Mouse (Mus musculus) neural tube, embryonic 15.5 days (tissue): ENCODE data around the gene Lima1. TPM values are rescaled to one million over a fixed set of nuclear protein-coding genes. Genes with fewer than 3 reads are reported as not detected.
"Not testable (repeated sequence)": the region's sequence is repeated elsewhere in the genome, so short reads cannot be mapped to it uniquely, and the experiment has no call there.

Experiments used
- ATAC-seq: fragments of 200-750 bp; cut with Nextera tagmentation; 2 replicates; pipeline ENCODE4 v1.8.0; 2017; ENCODE audit warnings: mild to moderate bottlenecking, moderate TSS enrichment, moderate library complexity; ENCODE audit not compliant: low FRiP score
- H3K27ac ChIP-seq: fragments of 300-500 bp; sonication (generic); replicated peaks from 2 replicates; pipeline ENCODE4 v1.5.1; 2015; ENCODE audit warnings: mild to moderate bottlenecking, inconsistent platforms
- H3K27me3 ChIP-seq: fragments of 300-500 bp; sonication (generic); replicated peaks from 2 replicates; pipeline ENCODE4 v1.6.1; 2015; ENCODE audit warnings: inconsistent platforms
- H3K36me3 ChIP-seq: fragments of 300-500 bp; sonication (generic); 2 replicates; pipeline ENCODE4 v1.6.1; 2015; ENCODE audit warnings: inconsistent platforms
- H3K4me1 ChIP-seq: fragments of 300-500 bp; sonication (generic); 2 replicates; pipeline ENCODE4 v1.6.1; 2015; ENCODE audit warnings: inconsistent platforms
- H3K4me2 ChIP-seq: fragments of 300-500 bp; sonication (generic); 2 replicates; pipeline ENCODE4 v1.6.1; 2015; ENCODE audit warnings: inconsistent platforms, mild to moderate bottlenecking, moderate library complexity
- H3K4me3 ChIP-seq: fragments of 300-500 bp; sonication (generic); replicated peaks from 2 replicates; pipeline ENCODE4 v1.5.1; 2015; ENCODE audit warnings: mild to moderate bottlenecking, inconsistent platforms
- H3K9ac ChIP-seq: fragments of 300-500 bp; sonication (generic); replicated peaks from 2 replicates; pipeline ENCODE4 v1.6.1; 2015; ENCODE audit warnings: mild to moderate bottlenecking, inconsistent platforms
- H3K9me3 ChIP-seq: fragments of 300-500 bp; sonication (generic); replicated peaks from 2 replicates; pipeline ENCODE4 v1.6.1; 2016; ENCODE audit warnings: inconsistent platforms
- WGBS: fragments of 180-500 bp; shearing (Covaris S2); methylation state at CpG from one replicate; pipeline ENCODE4 v1.1.7; 2015; ENCODE audit warnings: mixed read lengths; 5-methylcytosine and 5-hydroxymethylcytosine counted together
- polyA plus RNA-seq: library from polyadenylated mRNA; unstranded; fragments of >200 nt; fragmentation: Nextera tagmentation; extraction: Ambion mirVana; gene quantifications from 2 replicates; pipeline ENCODE4 v1.2.1, GENCODE M21; 2015

Lima1 gene
- polyA plus RNA-seq, 1 experiment from 2014 or later, result 15.6 TPM

DNA sequence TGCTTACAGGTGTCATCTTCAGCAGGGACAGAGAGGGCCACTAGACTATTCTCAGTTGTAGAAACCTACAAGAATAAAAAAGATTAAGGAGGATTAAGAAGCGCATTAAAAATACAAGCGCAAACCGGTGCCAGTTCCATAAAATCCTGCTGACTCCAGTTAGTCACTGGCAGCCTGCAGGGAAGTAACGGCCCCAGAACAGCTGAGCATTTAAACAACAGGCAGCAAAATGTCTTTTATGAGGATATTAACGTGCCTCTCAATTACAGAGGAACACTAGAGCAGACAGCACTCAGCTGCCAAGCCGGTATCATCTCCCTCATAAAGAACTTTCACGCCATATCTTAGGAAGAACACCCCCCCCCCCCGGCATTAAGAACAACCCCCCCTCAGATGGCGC lies 78.5 kb downstream of the Lima1 start:
- Histone ChIP-seq H3K36me3 (peaks cover 23% of the 10 kb centered on the region; the same call in 1 of the 2 replicates), H3K9ac (no peak overlapping the region), H3K4me3 (no peak overlapping the region), H3K27ac (peak overlapping the region; percentile 77), H3K4me1 (peaks cover 32% of the 10 kb centered on the region), H3K4me2 (peak overlapping the region; percentile 25; the same call in 1 of the 2 replicates), H3K27me3 (no peaks in the 10 kb centered on the region), H3K9me3 (no peaks in the 10 kb centered on the region)
- 27% methylated on average over 9 of the region's 9 CpGs for WGBS
- peak; percentile 85 for ATAC-seq

DNA sequence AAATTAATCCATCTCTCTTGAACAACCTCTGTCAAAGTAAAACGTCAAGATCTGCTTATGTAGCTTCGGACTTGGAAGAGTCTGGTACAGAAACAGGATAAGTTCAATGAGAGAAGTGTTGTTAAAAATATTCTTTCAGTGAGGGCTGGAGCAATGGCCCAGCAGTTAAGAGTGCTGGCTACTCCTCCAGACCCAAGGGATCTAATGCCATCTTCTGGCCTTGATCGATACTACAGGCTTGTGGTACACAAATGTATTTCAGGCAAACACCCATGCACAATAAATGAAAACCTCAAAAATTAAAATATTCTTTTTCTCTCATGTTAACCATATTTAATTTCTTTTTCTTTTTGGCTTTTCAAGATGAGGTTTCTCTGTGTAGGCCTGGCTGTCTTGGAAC lies 79.2 kb downstream of the Lima1 start:
- Histone ChIP-seq H3K36me3 (peaks cover 25% of the 10 kb centered on the region; the same call in 1 of the 2 replicates), H3K27ac (peak overlapping the region; percentile 77), H3K4me3 (no peak overlapping the region), H3K4me1 (peaks cover 29% of the 10 kb centered on the region), H3K27me3 (no peaks in the 10 kb centered on the region), H3K9ac (no peak overlapping the region), H3K4me2 (no peak overlapping the region), H3K9me3 (no peaks in the 10 kb centered on the region)
- 90% methylated on average over 3 of the region's 3 CpGs for WGBS
- no peak for ATAC-seq

DNA sequence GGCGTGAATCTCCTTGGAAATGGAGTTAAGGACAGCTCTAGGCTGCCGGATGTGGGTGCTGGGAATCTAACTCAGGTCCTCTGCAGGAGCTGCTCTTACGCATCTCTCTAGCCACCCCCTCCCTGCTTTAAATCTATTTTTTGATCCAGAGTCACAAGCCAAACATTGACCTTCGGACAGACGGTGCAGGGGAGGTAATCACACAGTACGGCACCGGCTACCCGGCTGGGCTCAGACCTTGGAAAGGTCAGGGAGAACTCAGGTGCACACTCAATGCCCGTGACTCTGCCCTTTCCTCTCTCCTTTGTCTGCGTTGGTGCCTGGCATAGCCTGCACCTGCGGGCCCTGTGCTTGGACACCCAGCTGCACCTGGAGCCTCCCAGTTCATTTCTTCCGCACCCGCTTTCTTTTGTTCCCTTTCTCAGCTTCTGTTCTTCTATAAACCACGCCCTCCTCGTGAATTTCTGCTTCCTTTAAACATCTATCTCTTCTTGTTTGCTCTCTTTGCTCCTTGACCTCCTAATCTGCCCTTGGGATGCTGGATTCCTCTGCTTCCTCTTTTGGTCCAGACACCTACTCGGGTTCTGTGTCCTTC lies 82.9 kb downstream of the Lima1 start:
- WGBS, result 95% methylated on average over 16 of the region's 16 CpGs

DNA sequence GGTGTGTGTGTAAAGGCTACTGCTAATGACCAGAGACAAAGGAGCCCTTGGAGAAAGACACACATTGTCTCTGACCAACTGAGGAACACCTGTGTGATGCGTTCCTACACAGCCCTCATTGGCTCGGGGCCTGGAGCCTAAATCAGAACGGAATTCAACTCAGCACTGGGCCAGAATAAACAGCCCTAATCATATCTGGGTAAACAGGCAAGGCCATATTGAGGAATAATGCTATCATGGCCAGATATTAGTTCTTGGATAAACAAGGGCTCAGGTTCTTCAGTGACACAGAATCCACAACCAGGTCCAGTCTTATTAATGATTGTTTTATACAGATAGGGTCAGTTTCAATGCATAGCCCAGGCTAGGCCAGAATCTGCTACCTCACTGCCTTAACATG lies 84.3 kb downstream of the Lima1 start:
- peaks cover 27% of the 10 kb centered on the region for H3K36me3 ChIP-seq
- no peak for ATAC-seq
- no peaks in the 10 kb centered on the region for H3K27me3 ChIP-seq
- H3K9ac ChIP-seq, result no peak overlapping the region
- H3K4me2 ChIP-seq, result no peak overlapping the region
- H3K27ac ChIP-seq, result no peak overlapping the region
- peaks cover 18% of the 10 kb centered on the region for H3K4me1 ChIP-seq
- H3K4me3 ChIP-seq, result no peak overlapping the region
- no peaks in the 10 kb centered on the region for H3K9me3 ChIP-seq
- 88% methylated on average over 3 of the region's 3 CpGs for WGBS

More for the DNA sequence above, 82.9 kb downstream of the Lima1 start:
- no peak for ATAC-seq
- Histone ChIP-seq H3K4me1 (peaks cover 20% of the 10 kb centered on the region), H3K4me3 (no peak overlapping the region), H3K27ac (no peak overlapping the region), H3K9ac (no peak overlapping the region), H3K36me3 (peaks cover 25% of the 10 kb centered on the region; the same call in 1 of the 2 replicates), H3K4me2 (no peak overlapping the region), H3K27me3 (no peaks in the 10 kb centered on the region), H3K9me3 (no peaks in the 10 kb centered on the region)

DNA sequence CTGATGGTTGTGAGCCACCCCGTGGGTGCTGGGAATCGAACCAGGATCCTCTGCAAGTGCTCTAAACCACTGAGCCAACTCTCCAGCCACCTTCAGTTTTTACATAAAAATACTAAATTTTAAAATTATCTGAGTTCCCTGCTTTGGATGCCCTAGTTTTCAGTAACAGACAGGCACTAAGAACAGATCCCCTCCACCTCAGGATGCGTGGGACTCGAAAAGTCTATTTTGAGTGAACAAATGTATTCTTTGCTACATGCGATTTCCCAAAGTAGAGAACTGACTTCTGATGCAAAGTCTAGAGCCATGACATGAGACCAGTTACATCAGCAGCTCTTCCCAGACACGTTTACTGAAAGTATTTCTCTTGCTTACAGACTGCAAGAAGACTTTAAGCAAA lies 84.8 kb downstream of the Lima1 start:
- Histone ChIP-seq H3K4me2 (no peak overlapping the region), H3K9me3 (no peaks in the 10 kb centered on the region), H3K4me1 (peaks cover 18% of the 10 kb centered on the region), H3K9ac (no peak overlapping the region), H3K36me3 (peaks cover 28% of the 10 kb centered on the region), H3K27me3 (no peaks in the 10 kb centered on the region), H3K27ac (no peak overlapping the region), H3K4me3 (no peak overlapping the region)
- 98% methylated on average over 6 of the region's 6 CpGs for WGBS
- no peak for ATAC-seq

DNA sequence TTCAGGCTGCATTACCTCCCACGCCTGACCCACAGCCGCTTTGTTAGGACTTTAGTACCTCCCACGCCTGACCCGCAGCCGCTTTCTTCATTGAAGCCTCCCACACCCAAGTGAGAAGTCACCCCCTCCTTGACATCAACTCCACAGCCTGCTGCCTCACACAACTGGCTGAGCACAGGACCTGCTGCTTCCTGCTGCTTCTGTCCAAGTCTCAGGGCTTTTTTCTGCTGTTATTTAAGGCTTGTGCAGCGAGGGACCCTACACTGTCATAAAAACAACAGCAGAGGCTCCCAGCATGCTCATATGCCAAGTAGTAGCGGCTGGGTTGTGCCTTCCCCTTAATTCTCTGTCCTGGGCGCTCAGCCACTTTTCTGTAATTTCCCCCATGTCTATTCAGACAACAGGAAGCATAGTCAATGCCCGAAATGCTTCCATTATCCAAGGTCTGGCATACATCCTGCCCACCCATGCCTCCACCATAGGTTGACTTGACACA lies 87.6 kb downstream of the Lima1 start:
- Histone ChIP-seq H3K4me1 (peaks cover 18% of the 10 kb centered on the region), H3K27me3 (no peaks in the 10 kb centered on the region), H3K4me2 (peak overlapping the region; percentile 30), H3K4me3 (no peak overlapping the region), H3K36me3 (peaks cover 19% of the 10 kb centered on the region), H3K9ac (no peak overlapping the region), H3K27ac (peak overlapping the region; percentile 79), H3K9me3 (no peaks in the 10 kb centered on the region)
- peak; percentile 72 for ATAC-seq
- 46% methylated on average over 9 of the region's 9 CpGs for WGBS

DNA sequence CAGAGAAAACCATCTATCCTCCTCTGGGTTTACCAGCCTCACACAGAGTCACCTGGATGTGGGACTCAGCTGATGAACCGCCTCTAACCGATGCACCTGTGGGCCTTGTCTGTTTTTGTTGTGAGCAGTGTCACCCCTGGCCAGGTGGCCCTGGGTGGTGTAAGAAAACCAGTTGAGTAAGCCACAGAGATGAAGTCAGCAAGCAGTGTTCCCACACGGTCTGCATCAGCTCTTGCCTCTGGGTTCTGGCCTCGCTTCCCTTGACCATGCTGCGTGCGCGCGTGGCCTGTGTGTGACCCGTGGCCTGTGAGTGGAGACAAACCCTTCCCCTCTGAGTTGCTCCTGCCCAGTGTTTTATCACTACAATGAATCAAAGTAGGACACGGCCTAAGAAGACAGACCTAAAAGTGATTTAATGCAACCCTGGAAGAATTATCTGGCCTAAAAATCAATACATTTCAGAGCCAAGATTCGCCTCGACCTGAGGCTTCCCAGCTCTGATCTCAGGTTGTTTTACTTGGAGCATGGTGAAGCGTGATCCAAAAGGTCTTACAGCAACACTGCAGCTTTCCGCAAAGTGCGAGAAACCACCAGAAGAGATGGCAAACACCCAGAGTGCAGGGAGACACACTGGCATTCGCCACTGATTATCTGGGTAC lies 96.5 kb downstream of the Lima1 start:
- H3K36me3 ChIP-seq, result peaks cover 24% of the 10 kb centered on the region
- H3K4me1 ChIP-seq, result no peaks in the 10 kb centered on the region
- 89% methylated on average over 16 of the region's 16 CpGs for WGBS
- H3K9ac ChIP-seq, result no peak overlapping the region
- H3K9me3 ChIP-seq, result no peaks in the 10 kb centered on the region
- H3K27me3 ChIP-seq, result no peaks in the 10 kb centered on the region
- no peak overlapping the region for H3K4me3 ChIP-seq
- H3K4me2 ChIP-seq, result no peak overlapping the region
- ATAC-seq, result no peak
- 0 out of 2 replicates have a peak overlapping the region, but pooled peaks have one; percentile 7 for H3K27ac ChIP-seq

DNA sequence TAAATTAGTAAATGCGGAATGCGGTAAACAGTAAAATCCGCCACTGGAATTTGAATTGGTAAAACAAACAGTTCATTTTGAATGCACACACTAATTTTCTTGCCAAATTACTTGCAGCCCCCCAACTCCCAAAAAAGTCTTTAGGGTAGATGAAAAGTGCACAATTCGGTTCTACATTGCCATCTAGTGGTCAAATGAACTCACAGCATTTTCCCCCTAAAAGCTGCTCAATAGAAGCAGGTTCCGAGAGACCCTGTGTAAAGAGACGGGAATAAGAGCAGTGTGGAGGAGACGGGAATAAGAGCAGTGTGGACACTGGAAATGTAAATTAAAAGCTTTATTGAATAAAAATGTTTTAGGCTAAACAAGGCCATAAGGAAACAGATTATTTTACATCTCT lies 97.1 kb downstream of the Lima1 start:
- Histone ChIP-seq H3K4me2 (no peak overlapping the region), H3K9ac (no peak overlapping the region), H3K9me3 (no peaks in the 10 kb centered on the region), H3K4me3 (no peak overlapping the region), H3K27ac (peak overlapping the region; percentile 45; the same call in 1 of the 2 replicates), H3K36me3 (peaks cover 24% of the 10 kb centered on the region), H3K4me1 (peaks cover under 1% of the 10 kb centered on the region; the same call in 1 of the 2 replicates), H3K27me3 (no peaks in the 10 kb centered on the region)
- ATAC-seq, result no peak
- WGBS, result 27% methylated on average over 7 of the region's 7 CpGs

DNA sequence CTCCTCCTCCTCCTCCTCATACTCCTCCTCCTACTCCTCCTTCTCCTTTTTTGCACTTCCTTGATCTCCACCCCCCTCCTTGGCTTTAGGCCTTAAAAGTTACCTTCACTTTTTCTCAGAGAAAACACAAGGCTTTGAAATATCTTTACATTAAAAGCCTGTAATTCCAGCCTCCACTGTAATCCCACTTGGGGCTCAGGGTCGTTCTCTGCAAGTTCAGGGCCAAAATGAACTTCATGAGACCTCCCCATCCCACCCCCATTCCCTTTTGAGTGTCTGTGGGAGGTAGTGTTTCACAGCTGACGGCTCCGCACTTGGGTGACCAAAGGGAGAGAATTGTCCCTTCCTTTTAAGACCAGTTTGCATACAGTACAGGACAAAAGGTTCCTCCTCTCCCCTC lies 102.3 kb downstream of the Lima1 start:
- Histone ChIP-seq H3K9ac (no peak overlapping the region), H3K4me1 (peaks cover 26% of the 10 kb centered on the region), H3K27me3 (no peaks in the 10 kb centered on the region), H3K9me3 (no peaks in the 10 kb centered on the region), H3K36me3 (no peaks in the 10 kb centered on the region), H3K4me2 (peak overlapping the region; percentile 73), H3K27ac (peak overlapping the region; percentile 54; the same call in 1 of the 2 replicates), H3K4me3 (no peak overlapping the region)
- WGBS, result 23% methylated on average over 3 of the region's 3 CpGs
- ATAC-seq, result no peak

DNA sequence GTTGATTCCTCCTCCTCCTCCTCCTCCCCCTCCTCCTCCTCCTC lies 102.6 kb downstream of the Lima1 start, which contains the start of gene Cers5:
Gene Cers5 (minus strand): TSS at position 5 of the 44 bp plus-strand sequence.
- H3K9ac ChIP-seq, result peak within 1 kb of the TSS; percentile 95
- H3K4me3 ChIP-seq, result peak within 1 kb of the TSS; percentile 80
- not testable (repeated sequence) for ATAC-seq, H3K36me3 ChIP-seq, H3K9me3 ChIP-seq, H3K27me3 ChIP-seq
- peak within 1 kb of the TSS; percentile 73 for H3K4me2 ChIP-seq
- peaks cover 29% of the 10 kb centered on the region for H3K4me1 ChIP-seq
- H3K27ac ChIP-seq, result peak within 1 kb of the TSS; percentile 95

DNA sequence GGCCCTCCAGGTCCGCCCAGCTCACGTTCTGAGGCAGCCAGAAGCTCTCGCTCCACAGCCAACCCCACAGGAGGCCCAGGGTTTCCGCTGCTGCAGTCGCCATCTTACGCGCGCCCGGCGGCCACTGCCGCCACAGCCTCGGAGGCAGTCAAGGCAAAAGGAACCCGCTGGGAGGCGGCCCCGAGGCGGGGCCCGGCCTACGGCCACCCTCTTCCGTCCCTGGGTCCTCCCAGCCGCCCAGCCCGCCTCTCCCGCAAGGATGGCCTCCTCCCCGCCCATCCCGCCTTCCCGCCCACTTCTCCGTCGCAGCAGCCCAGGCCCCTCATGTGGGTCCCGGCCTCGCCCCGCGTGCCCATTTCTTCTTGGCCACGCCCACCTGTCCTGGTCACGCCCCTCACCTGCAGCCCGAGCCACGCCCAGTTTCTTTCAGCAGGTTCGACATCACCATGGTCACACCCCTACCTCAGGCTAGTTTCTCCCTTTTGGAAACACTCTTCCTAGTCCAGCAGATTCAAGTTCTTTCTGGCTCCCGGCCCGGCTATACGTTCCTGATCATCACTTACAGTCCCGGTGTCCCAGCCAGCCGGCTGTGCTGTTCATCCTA lies 102.9 kb downstream of the Lima1 start:
- H3K4me1 ChIP-seq, result peaks cover 30% of the 10 kb centered on the region
- no peaks in the 10 kb centered on the region for H3K9me3 ChIP-seq
- ATAC-seq, result peak; percentile 89
- peak overlapping the region; percentile 80 for H3K4me3 ChIP-seq
- H3K36me3 ChIP-seq, result no peaks in the 10 kb centered on the region
- WGBS, result under 1% methylated on average over 28 of the region's 41 CpGs
- H3K27me3 ChIP-seq, result no peaks in the 10 kb centered on the region
- peak overlapping the region; percentile 73 for H3K4me2 ChIP-seq
- peak overlapping the region; percentile 95 for H3K9ac ChIP-seq
- peak overlapping the region; percentile 95 for H3K27ac ChIP-seq

DNA sequence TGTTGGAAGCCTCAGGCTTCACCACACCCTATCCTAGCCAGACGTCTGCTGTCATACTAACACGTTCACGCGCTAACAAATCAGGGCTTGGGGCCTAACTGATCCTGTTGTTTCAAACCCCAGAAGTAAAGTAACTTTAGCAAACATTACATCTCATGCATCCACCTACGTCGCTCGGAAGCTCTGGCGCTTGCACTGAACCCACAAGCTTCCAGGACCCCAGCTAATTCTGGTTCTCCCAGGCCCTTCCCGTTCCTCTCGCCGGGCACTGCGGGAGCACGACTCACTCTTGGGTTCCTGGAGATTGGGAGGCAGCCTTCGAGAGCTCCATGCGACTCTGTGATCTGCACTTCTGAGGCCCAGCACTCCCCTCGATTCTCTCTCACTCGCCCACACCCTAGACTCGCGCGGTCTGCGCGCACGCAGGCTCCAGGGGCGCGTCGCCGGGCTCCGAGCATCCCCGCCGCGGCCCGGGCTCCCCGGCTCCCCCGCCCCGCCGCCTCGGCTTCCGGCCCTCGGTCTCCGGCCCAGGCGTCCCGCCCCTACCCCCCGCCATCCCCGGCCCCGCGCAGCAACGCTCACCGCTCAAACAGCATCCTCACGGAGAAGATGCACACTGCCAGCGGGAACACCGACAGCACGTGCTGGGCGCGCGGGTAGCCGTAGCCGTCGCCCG lies 103.5 kb downstream of the Lima1 start:
- WGBS, result under 1% methylated on average over 58 of the region's 59 CpGs
- peak; percentile 75 for ATAC-seq
- no peaks in the 10 kb centered on the region for H3K27me3 ChIP-seq
- H3K4me3 ChIP-seq, result peak overlapping the region; percentile 80
- H3K27ac ChIP-seq, result peak overlapping the region; percentile 95
- peak overlapping the region; percentile 95 for H3K9ac ChIP-seq
- peaks cover 30% of the 10 kb centered on the region for H3K4me1 ChIP-seq
- H3K4me2 ChIP-seq, result peak overlapping the region; percentile 73
- no peaks in the 10 kb centered on the region for H3K9me3 ChIP-seq
- H3K36me3 ChIP-seq, result no peaks in the 10 kb centered on the region
